Mouse (Mus musculus) intestine, postnatal 0 days (tissue): ENCODE measurements at regions not wholly inside any gene's neighbourhood (a gene's known extent, or its start where the extent isn't known, plus 50 kb on each side); places are given as distances from the start of the nearest gene placed in this dataset.

Experiments
- ATAC-seq: fragments of 200-750 bp; cut with Nextera tagmentation; 2 replicates; pipeline ENCODE4 v1.8.0; 2017; ENCODE audit warnings: mild to moderate bottlenecking, moderate TSS enrichment, moderate library complexity
- H3K27ac ChIP-seq: fragments of 300-500 bp; sonication (generic); 2 replicates; pipeline ENCODE4 v1.5.1; 2014; ENCODE audit warnings: mild to moderate bottlenecking, low read depth, low read length, moderate library complexity
- H3K27me3 ChIP-seq: fragments of 300-500 bp; sonication (generic); replicated peaks from 2 replicates; pipeline ENCODE4 v1.6.1; 2014; ENCODE audit warnings: low read length, mixed read lengths; ENCODE audit not compliant: control insufficient read depth, insufficient read depth
- H3K36me3 ChIP-seq: fragments of 300-500 bp; sonication (generic); 2 replicates; pipeline ENCODE4 v1.6.1; 2014; ENCODE audit warnings: mild to moderate bottlenecking, moderate library complexity; ENCODE audit not compliant: control insufficient read depth, insufficient read depth
- H3K4me1 ChIP-seq: fragments of 300-500 bp; sonication (generic); replicated peaks from 2 replicates; pipeline ENCODE4 v1.6.1; 2014; ENCODE audit warnings: antibody characterized with exemption, low read length, mixed read lengths; ENCODE audit not compliant: control insufficient read depth, insufficient read depth
- H3K4me2 ChIP-seq: fragments of 300-500 bp; sonication (generic); replicated peaks from 2 replicates; pipeline ENCODE4 v1.6.1; 2014; ENCODE audit warnings: low read depth, mild to moderate bottlenecking, moderate library complexity
- H3K4me3 ChIP-seq: fragments of 300-500 bp; sonication (generic); 2 replicates; pipeline ENCODE4 v1.5.1; 2014; ENCODE audit warnings: low read depth, low read length
- H3K9ac ChIP-seq: fragments of 300-500 bp; sonication (generic); 2 replicates; pipeline ENCODE4 v1.6.1; 2014; ENCODE audit warnings: mild to moderate bottlenecking, low read depth, low read length
- H3K9me3 ChIP-seq: fragments of 300-500 bp; sonication (generic); 2 replicates; pipeline ENCODE4 v1.6.1; 2016; ENCODE audit warnings: mixed run types; ENCODE audit not compliant: control insufficient read depth
- CTCF ChIP-seq: sonication (generic); IDR thresholded peaks from 2 replicates; pipeline ENCODE4 v1.5.1; 2016; ENCODE audit warnings: low read depth, mild to moderate bottlenecking, control low read depth, antibody characterized with exemption, moderate library complexity
- WGBS: fragments of 180-500 bp; shearing (Covaris S2); extraction: QIAGEN DNeasy Blood & Tissue Kit; methylation state at CpG from one replicate; pipeline ENCODE4 v1.1.7; 2014; 5-methylcytosine and 5-hydroxymethylcytosine counted together

- H3K27ac ChIP-seq, result no peak overlapping the region
- no peaks in the 10 kb centered on the region for H3K36me3 ChIP-seq
- no peak for ATAC-seq
- TF ChIP-seq CTCF, result no peak
- 76% methylated on average over 1 of the region's 1 CpGs for WGBS
- H3K27me3 ChIP-seq, result no peaks in the 10 kb centered on the region
- no peaks in the 10 kb centered on the region for H3K4me1 ChIP-seq
- no peaks in the 10 kb centered on the region for H3K9me3 ChIP-seq
- H3K9ac ChIP-seq, result no peak overlapping the region
- H3K4me3 ChIP-seq, result no peak overlapping the region
- H3K4me2 ChIP-seq, result no peak overlapping the region
Measured at GRCm38 (mm10) chr17:54483901-54484300, 185.1 kb upstream of the Slc5a7 start.

DNA sequence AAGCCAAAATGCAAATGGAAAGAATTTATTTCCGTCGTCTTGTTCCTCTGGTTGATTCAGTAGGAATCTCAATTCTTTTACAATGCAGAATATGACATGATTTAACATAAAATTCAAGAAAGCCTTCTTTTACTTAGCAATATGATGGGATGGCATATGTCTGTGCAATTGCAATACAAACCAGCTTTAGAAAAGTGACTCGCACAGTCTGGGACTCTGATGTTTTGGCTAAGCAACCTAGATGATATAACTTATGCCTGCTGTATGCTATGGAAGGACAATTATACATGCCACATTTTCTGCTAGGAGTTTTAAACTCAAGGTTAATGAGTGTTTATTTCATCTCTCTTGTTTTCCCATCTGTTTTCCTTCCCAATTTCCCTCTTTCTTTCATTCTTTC, 141.1 kb upstream of the Slc5a7 start:
- no peaks in the 10 kb centered on the region for H3K4me1 ChIP-seq
- no peak overlapping the region for H3K4me3 ChIP-seq
- H3K27ac ChIP-seq, result no peak overlapping the region
- H3K9me3 ChIP-seq, result no peaks in the 10 kb centered on the region
- no peaks in the 10 kb centered on the region for H3K36me3 ChIP-seq
- no peak overlapping the region for H3K9ac ChIP-seq
- WGBS, result 90% methylated on average over 3 of the region's 3 CpGs
- no peak for ATAC-seq
- no peak for TF ChIP-seq CTCF
- no peak overlapping the region for H3K4me2 ChIP-seq
- no peaks in the 10 kb centered on the region for H3K27me3 ChIP-seq

DNA sequence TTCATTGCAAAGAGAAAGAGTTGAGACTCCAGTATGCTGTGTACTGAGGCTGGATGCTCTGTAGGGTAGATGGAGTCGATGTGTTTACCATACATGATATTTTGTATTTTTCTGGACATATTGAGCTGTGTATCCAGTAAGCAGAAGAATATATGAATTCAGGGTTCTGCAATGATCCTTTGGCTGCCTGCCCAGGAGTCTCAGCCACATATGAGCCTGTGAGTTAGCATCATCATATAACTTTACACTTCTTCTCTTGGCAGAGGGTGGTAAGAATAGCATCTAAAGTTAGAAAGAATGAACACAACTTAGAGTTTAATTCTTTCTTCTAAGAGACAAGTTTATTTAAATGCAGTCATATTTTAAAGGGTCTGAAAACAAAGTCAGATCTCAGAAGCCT, 139.6 kb upstream of the Slc5a7 start:
- Histone ChIP-seq H3K4me1 (no peaks in the 10 kb centered on the region), H3K27ac (no peak overlapping the region), H3K9me3 (no peaks in the 10 kb centered on the region), H3K27me3 (no peaks in the 10 kb centered on the region), H3K36me3 (no peaks in the 10 kb centered on the region), H3K9ac (no peak overlapping the region), H3K4me2 (no peak overlapping the region), H3K4me3 (no peak overlapping the region)
- TF ChIP-seq CTCF, result no peak
- ATAC-seq, result no peak
- 68% methylated on average over 1 of the region's 1 CpGs for WGBS

- no peak overlapping the region for H3K27ac ChIP-seq
- no peak for ATAC-seq
- H3K36me3 ChIP-seq, result no peaks in the 10 kb centered on the region
- no peaks in the 10 kb centered on the region for H3K27me3 ChIP-seq
- no peak overlapping the region for H3K9ac ChIP-seq
- H3K4me1 ChIP-seq, result no peaks in the 10 kb centered on the region
- H3K4me3 ChIP-seq, result no peak overlapping the region
- no peaks in the 10 kb centered on the region for H3K9me3 ChIP-seq
- no peak for TF ChIP-seq CTCF
- no peak overlapping the region for H3K4me2 ChIP-seq
Measured at GRCm38 (mm10) chr17:54429922-54430321, 131.1 kb upstream of the Slc5a7 start.

GRCm38 (mm10) chr17:54414260-54414659, 115.4 kb upstream of the Slc5a7 start:
- H3K27me3 ChIP-seq, result no peaks in the 10 kb centered on the region
- H3K36me3 ChIP-seq, result no peaks in the 10 kb centered on the region
- ATAC-seq, result no peak
- TF ChIP-seq CTCF, result no peak
- no peaks in the 10 kb centered on the region for H3K4me1 ChIP-seq
- no peak overlapping the region for H3K4me2 ChIP-seq
- WGBS, result 61% methylated on average over 1 of the region's 1 CpGs
- no peaks in the 10 kb centered on the region for H3K9me3 ChIP-seq
- H3K27ac ChIP-seq, result no peak overlapping the region
- H3K4me3 ChIP-seq, result no peak overlapping the region
- H3K9ac ChIP-seq, result no peak overlapping the region

GRCm38 (mm10) chr17:54396476-54396875, 97.6 kb upstream of the Slc5a7 start:
- Histone ChIP-seq H3K9me3 (no peaks in the 10 kb centered on the region), H3K4me2 (no peak overlapping the region), H3K4me1 (no peaks in the 10 kb centered on the region), H3K27me3 (no peaks in the 10 kb centered on the region), H3K4me3 (no peak overlapping the region), H3K36me3 (no peaks in the 10 kb centered on the region), H3K27ac (no peak overlapping the region), H3K9ac (no peak overlapping the region)
- 51% methylated on average over 1 of the region's 1 CpGs for whole genome bisulfite sequencing
- TF ChIP-seq CTCF, result no peak
- ATAC-seq, result no peak

DNA sequence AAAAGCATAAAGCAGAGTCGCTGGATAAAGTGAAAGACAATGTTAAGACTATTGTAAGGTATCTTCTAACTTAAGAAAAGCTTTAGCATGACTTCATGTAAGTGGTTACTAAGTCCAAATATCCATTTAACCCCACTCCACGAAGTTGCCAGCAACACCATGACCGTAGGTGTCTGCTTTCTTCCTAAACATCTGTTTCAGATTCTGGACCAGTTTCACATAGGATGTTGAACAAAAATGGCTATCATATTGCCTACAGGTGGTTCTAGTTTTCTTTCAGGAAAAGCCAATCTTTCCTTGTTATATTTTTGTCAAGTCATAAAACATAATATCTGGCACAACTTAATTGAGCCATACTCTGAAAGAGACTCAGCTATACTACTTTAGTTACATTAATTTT, 78.7 kb upstream of the Slc5a7 start:
- no peaks in the 10 kb centered on the region for H3K27me3 ChIP-seq
- H3K9ac ChIP-seq, result no peak overlapping the region
- H3K4me2 ChIP-seq, result no peak overlapping the region
- no peak for ATAC-seq
- H3K4me1 ChIP-seq, result no peaks in the 10 kb centered on the region
- no peak overlapping the region for H3K4me3 ChIP-seq
- no peaks in the 10 kb centered on the region for H3K36me3 ChIP-seq
- WGBS, result 75% methylated on average over 3 of the region's 3 CpGs
- no peaks in the 10 kb centered on the region for H3K9me3 ChIP-seq
- no peak for TF ChIP-seq CTCF
- no peak overlapping the region for H3K27ac ChIP-seq
